Mouse (Mus musculus): Measurements from ENCODE around the gene Gstm2.

GRCm38 (mm10) chr3:107981261-107981660 lies 5.0 kb downstream of the Gstm2 start:
- TF ChIP-seq RCOR1 (conservative IDR thresholded peaks at IDR 0.05; ENCODE audit: low read depth, low read length) (no peak), CTCF (conservative IDR thresholded peaks at IDR 0.05 in 1 of 2, IDR thresholded peaks at IDR 0.05 in 1 of 2; ENCODE audit: low read depth in 2 of 2, low read length in 2 of 2) (no peak), POLR2A (IDR thresholded peaks at IDR 0.05; ENCODE audit: low read depth, low read length) (no peak), ZC3H11A (IDR thresholded peaks at IDR 0.05; ENCODE audit: low read depth, low read length) (no peak), JUND (conservative IDR thresholded peaks at IDR 0.05; ENCODE audit: low read depth, low read length) (no peak), HCFC1 (IDR thresholded peaks at IDR 0.05; ENCODE audit: low read depth, low read length) (no peak), MXI1 (IDR thresholded peaks at IDR 0.05; ENCODE audit: low read depth, low read length) (no peak)
